Mouse (Mus musculus) heart, embryonic 16.5 days (tissue): Measurements from ENCODE around the gene Reps2. TPM values are rescaled to one million over a fixed set of nuclear protein-coding genes. Genes with fewer than 3 reads are reported as not detected.

Experiments
- ATAC-seq: fragments of 200-750 bp; cut with Nextera tagmentation; replicated peaks from 2 replicates; pipeline ENCODE4 v1.8.0; 2017; ENCODE audit warnings: moderate number of reproducible peaks; ENCODE audit not compliant: insufficient read depth, low FRiP score; ENCODE audit errors: extremely low read depth
- H3K27ac ChIP-seq: fragments of 300-500 bp; sonication (generic); 2 replicates; pipeline ENCODE4 v1.5.1; 2014; ENCODE audit warnings: mild to moderate bottlenecking, low read length, control low read depth, moderate library complexity
- H3K27me3 ChIP-seq: fragments of 300-500 bp; sonication (generic); 2 replicates; pipeline ENCODE4 v1.6.1; 2014; ENCODE audit warnings: low read length, mixed read lengths; ENCODE audit not compliant: control insufficient read depth, insufficient read depth
- H3K36me3 ChIP-seq: fragments of 300-500 bp; sonication (generic); 2 replicates; pipeline ENCODE4 v1.6.1; 2014; ENCODE audit not compliant: control insufficient read depth, insufficient read depth
- H3K4me1 ChIP-seq: fragments of 300-500 bp; sonication (generic); 2 replicates; pipeline ENCODE4 v1.6.1; 2014; ENCODE audit warnings: low read length, mixed read lengths; ENCODE audit not compliant: control insufficient read depth, insufficient read depth
- H3K4me2 ChIP-seq: fragments of 300-500 bp; sonication (generic); 2 replicates; pipeline ENCODE4 v1.6.1; 2014; ENCODE audit warnings: low read depth, mild to moderate bottlenecking, control low read depth, low read length
- H3K4me3 ChIP-seq: fragments of 300-500 bp; sonication (generic); 2 replicates; pipeline ENCODE4 v1.5.1; 2014; ENCODE audit warnings: mild to moderate bottlenecking, control low read depth, low read length
- H3K9ac ChIP-seq: fragments of 300-500 bp; sonication (generic); 2 replicates; pipeline ENCODE4 v1.6.1; 2014; ENCODE audit warnings: low read length, control low read depth
- H3K9me3 ChIP-seq: fragments of 300-500 bp; sonication (generic); replicated peaks from 2 replicates; pipeline ENCODE4 v1.6.1; 2016; ENCODE audit warnings: low read length; ENCODE audit not compliant: control insufficient read depth
- WGBS: fragments of 180-500 bp; shearing (Covaris S2); extraction: QIAGEN DNeasy Blood & Tissue Kit; methylation state at CpG from one replicate; pipeline ENCODE4 v1.1.7; 2014; 5-methylcytosine and 5-hydroxymethylcytosine counted together
- polyA plus RNA-seq: library from polyadenylated mRNA; unstranded; fragments of >200 nt; fragmentation: Nextera tagmentation; extraction: Ambion mirVana; gene quantifications from 2 replicates; pipeline ENCODE4 v1.2.1, GENCODE M21; 2015

Reps2 gene
- polyA plus RNA-seq, 1 experiment from 2014 or later = 0.18 TPM

- no peak overlapping the region for H3K9ac ChIP-seq
- no peaks in the 10 kb centered on the region for H3K36me3 ChIP-seq
- 60% methylated on average over 9 of the region's 9 CpGs for WGBS
- no peak overlapping the region for H3K4me3 ChIP-seq
- no peak overlapping the region for H3K4me2 ChIP-seq
- H3K4me1 ChIP-seq = no peaks in the 10 kb centered on the region
- no peak for ATAC-seq
- no peak overlapping the region for H3K27ac ChIP-seq
- H3K9me3 ChIP-seq = no peaks in the 10 kb centered on the region
- 0 out of 2 replicates have a peak, but pooled peaks cover 2% of the 10 kb centered on the region for H3K27me3 ChIP-seq
These were observed 121.5 kb downstream of the Reps2 start for GRCm38 (mm10) chrX:162521831-162522514.

- Histone ChIP-seq H3K27ac (no peak overlapping the region), H3K9me3 (no peaks in the 10 kb centered on the region), H3K4me3 (no peak overlapping the region), H3K4me2 (no peak overlapping the region), H3K9ac (no peak overlapping the region), H3K36me3 (no peaks in the 10 kb centered on the region), H3K27me3 (0 out of 2 replicates have a peak, but pooled peaks cover 2% of the 10 kb centered on the region), H3K4me1 (no peaks in the 10 kb centered on the region)
- 58% methylated on average over 4 of the region's 4 CpGs for WGBS
- ATAC-seq = 0 out of 2 replicates have a peak, but pooled peaks have one; percentile 37
These were observed 122.3 kb downstream of the Reps2 start for GRCm38 (mm10) chrX:162521197-162521596.

- ATAC-seq = no peak
- no peaks in the 10 kb centered on the region for H3K9me3 ChIP-seq
- no peak overlapping the region for H3K4me3 ChIP-seq
- no peak overlapping the region for H3K27ac ChIP-seq
- no peaks in the 10 kb centered on the region for H3K36me3 ChIP-seq
- no peak overlapping the region for H3K9ac ChIP-seq
- H3K4me1 ChIP-seq = no peaks in the 10 kb centered on the region
- H3K27me3 ChIP-seq = 0 out of 2 replicates have a peak, but pooled peaks cover 2% of the 10 kb centered on the region
- H3K4me2 ChIP-seq = no peak overlapping the region
- WGBS = 41% methylated on average over 2 of the region's 2 CpGs
These were observed 123.1 kb downstream of the Reps2 start for GRCm38 (mm10) chrX:162520374-162520773.

GRCm38 (mm10) chrX:162510426-162510980 is 132.9 kb downstream of the Reps2 start:
- 56% methylated on average over 2 of the region's 2 CpGs for WGBS
- no peak overlapping the region for H3K27ac ChIP-seq

GRCm38 (mm10) chrX:162505186-162505585 is 138.3 kb downstream of the Reps2 start:
- Histone ChIP-seq H3K4me2 (no peak overlapping the region), H3K9me3 (no peaks in the 10 kb centered on the region), H3K4me3 (no peak overlapping the region), H3K27ac (no peak overlapping the region), H3K36me3 (no peaks in the 10 kb centered on the region), H3K27me3 (no peaks in the 10 kb centered on the region), H3K4me1 (no peaks in the 10 kb centered on the region), H3K9ac (no peak overlapping the region)
- no peak for ATAC-seq
- WGBS = 55% methylated on average over 2 of the region's 2 CpGs

More at GRCm38 (mm10) chrX:162510426-162510980, 132.9 kb downstream of the Reps2 start:
- no peaks in the 10 kb centered on the region for H3K27me3 ChIP-seq
- H3K9me3 ChIP-seq = no peaks in the 10 kb centered on the region
- H3K4me1 ChIP-seq = no peaks in the 10 kb centered on the region
- no peak for ATAC-seq
- H3K4me2 ChIP-seq = no peak overlapping the region
- H3K9ac ChIP-seq = no peak overlapping the region
- H3K4me3 ChIP-seq = no peak overlapping the region
- H3K36me3 ChIP-seq = no peaks in the 10 kb centered on the region

- Histone ChIP-seq H3K27ac (no peak overlapping the region), H3K9me3 (no peaks in the 10 kb centered on the region), H3K36me3 (no peaks in the 10 kb centered on the region), H3K4me1 (no peaks in the 10 kb centered on the region), H3K4me3 (no peak overlapping the region), H3K9ac (no peak overlapping the region), H3K27me3 (no peaks in the 10 kb centered on the region), H3K4me2 (no peak overlapping the region)
- WGBS = 48% methylated on average over 2 of the region's 2 CpGs
- no peak for ATAC-seq
These were observed 140.0 kb downstream of the Reps2 start for GRCm38 (mm10) chrX:162503436-162503835.

GRCm38 (mm10) chrX:162500962-162501361 is 142.5 kb downstream of the Reps2 start:
- no peaks in the 10 kb centered on the region for H3K9me3 ChIP-seq
- no peak overlapping the region for H3K4me3 ChIP-seq
- H3K27me3 ChIP-seq = no peaks in the 10 kb centered on the region
- H3K4me1 ChIP-seq = no peaks in the 10 kb centered on the region
- H3K36me3 ChIP-seq = no peaks in the 10 kb centered on the region
- WGBS = 78% methylated on average over 3 of the region's 3 CpGs
- ATAC-seq = no peak
- H3K27ac ChIP-seq = no peak overlapping the region
- no peak overlapping the region for H3K9ac ChIP-seq
- H3K4me2 ChIP-seq = no peak overlapping the region

- H3K4me1 ChIP-seq = no peaks in the 10 kb centered on the region
- no peak overlapping the region for H3K27ac ChIP-seq
- ATAC-seq = no peak
- no peaks in the 10 kb centered on the region for H3K36me3 ChIP-seq
- H3K27me3 ChIP-seq = no peaks in the 10 kb centered on the region; the same call in 1 of the 2 replicates
- no peak overlapping the region for H3K4me3 ChIP-seq
- 50% methylated on average over 2 of the region's 2 CpGs for WGBS
- H3K4me2 ChIP-seq = no peak overlapping the region
- no peak overlapping the region for H3K9ac ChIP-seq
- H3K9me3 ChIP-seq = no peaks in the 10 kb centered on the region
These were observed 147.0 kb downstream of the Reps2 start for GRCm38 (mm10) chrX:162496485-162496884.

GRCm38 (mm10) chrX:162488630-162489029 is 154.8 kb downstream of the Reps2 start:
- WGBS = 42% methylated on average over 1 of the region's 1 CpGs

More at GRCm38 (mm10) chrX:162488630-162489029, 154.8 kb downstream of the Reps2 start:
- ATAC-seq = no peak
- H3K36me3 ChIP-seq = no peaks in the 10 kb centered on the region
- H3K27ac ChIP-seq = no peak overlapping the region
- H3K27me3 ChIP-seq = no peaks in the 10 kb centered on the region
- no peaks in the 10 kb centered on the region for H3K9me3 ChIP-seq
- H3K9ac ChIP-seq = no peak overlapping the region
- no peaks in the 10 kb centered on the region for H3K4me1 ChIP-seq
- no peak overlapping the region for H3K4me3 ChIP-seq
- H3K4me2 ChIP-seq = no peak overlapping the region
